Mouse (Mus musculus) heart, embryonic 11.5 days (tissue): ENCODE data around the gene Zc3h4. TPM values are rescaled to one million over a fixed set of nuclear protein-coding genes. Genes with fewer than 3 reads are reported as not detected.

Source experiments
- ATAC-seq: fragments of 200-750 bp; cut with Nextera tagmentation; replicated peaks from 2 replicates; pipeline ENCODE4 v1.8.0; 2017; ENCODE audit warnings: moderate library complexity; ENCODE audit not compliant: insufficient number of reproducible peaks, low FRiP score, low TSS enrichment
- H3K27ac ChIP-seq: fragments of 300-500 bp; sonication (generic); 2 replicates; pipeline ENCODE4 v1.5.1; 2014; ENCODE audit warnings: mild to moderate bottlenecking, low read depth, low read length
- H3K27me3 ChIP-seq: fragments of 300-500 bp; sonication (generic); 2 replicates; pipeline ENCODE4 v1.6.1; 2014; ENCODE audit warnings: mild to moderate bottlenecking, low read length, mixed read lengths; ENCODE audit not compliant: control insufficient read depth, insufficient read depth
- H3K36me3 ChIP-seq: fragments of 300-500 bp; sonication (generic); 2 replicates; pipeline ENCODE4 v1.6.1; 2014; ENCODE audit warnings: mild to moderate bottlenecking, low read length, moderate library complexity, mixed read lengths; ENCODE audit not compliant: control insufficient read depth, insufficient read depth
- H3K4me1 ChIP-seq: fragments of 300-500 bp; sonication (generic); 2 replicates; pipeline ENCODE4 v1.6.1; 2014; ENCODE audit warnings: low read length; ENCODE audit not compliant: control insufficient read depth, insufficient read depth
- H3K4me2 ChIP-seq: fragments of 300-500 bp; sonication (generic); 2 replicates; pipeline ENCODE4 v1.6.1; 2014; ENCODE audit warnings: mild to moderate bottlenecking, moderate library complexity
- H3K4me3 ChIP-seq: fragments of 300-500 bp; sonication (generic); 2 replicates; pipeline ENCODE4 v1.5.1; 2014; ENCODE audit warnings: low read depth, low read length
- H3K9ac ChIP-seq: fragments of 300-500 bp; sonication (generic); 2 replicates; pipeline ENCODE4 v1.6.1; 2014; ENCODE audit warnings: mild to moderate bottlenecking, low read depth, low read length, moderate library complexity
- H3K9me3 ChIP-seq: fragments of 300-500 bp; sonication (generic); replicated peaks from 2 replicates; pipeline ENCODE4 v1.6.1; 2016; ENCODE audit warnings: low read length; ENCODE audit not compliant: control insufficient read depth
- WGBS: fragments of 180-500 bp; shearing (Covaris S2); extraction: QIAGEN DNeasy Blood & Tissue Kit; methylation state at CpG from one replicate; pipeline ENCODE4 v1.1.7; 2014; ENCODE audit not compliant: insufficient replicate concordance; 5-methylcytosine and 5-hydroxymethylcytosine counted together
- polyA plus RNA-seq: library from polyadenylated mRNA; unstranded; fragments of >200 nt; fragmentation: Nextera tagmentation; extraction: Ambion mirVana; gene quantifications from 2 replicates; pipeline ENCODE4 v1.2.1, GENCODE M21; 2014

Zc3h4 gene
- polyA plus RNA-seq, 1 experiment from 2014 or later = 12.8 TPM

GRCm38 (mm10) chr7:16441241-16441640 is 40.5 kb downstream of the Zc3h4 start:
- ATAC-seq = no peak
- Histone ChIP-seq H3K4me1 (no peaks in the 10 kb centered on the region), H3K36me3 (no peaks in the 10 kb centered on the region), H3K4me3 (no peak overlapping the region), H3K9ac (no peak overlapping the region), H3K27me3 (no peaks in the 10 kb centered on the region), H3K4me2 (no peak overlapping the region), H3K9me3 (no peaks in the 10 kb centered on the region), H3K27ac (no peak overlapping the region)

- ATAC-seq = no peak
- peaks cover 3% of the 10 kb centered on the region for H3K4me1 ChIP-seq
- H3K36me3 ChIP-seq = no peaks in the 10 kb centered on the region
- H3K9ac ChIP-seq = no peak overlapping the region
- H3K4me3 ChIP-seq = no peak overlapping the region
- WGBS = 69% methylated on average over 6 of the region's 6 CpGs
- H3K27me3 ChIP-seq = no peaks in the 10 kb centered on the region
- H3K9me3 ChIP-seq = no peaks in the 10 kb centered on the region
- no peak overlapping the region for H3K27ac ChIP-seq
- no peak overlapping the region for H3K4me2 ChIP-seq
These were observed 50.9 kb downstream of the Zc3h4 start for GRCm38 (mm10) chr7:16451656-16452055.

- peak within 1 kb of the TSS; percentile 77 for H3K9ac ChIP-seq
- peak within 1 kb of the TSS; percentile 92 for H3K4me2 ChIP-seq
- no peaks in the 10 kb centered on the region for H3K27me3 ChIP-seq
- no peaks in the 10 kb centered on the region for H3K36me3 ChIP-seq
- H3K4me3 ChIP-seq = peak within 1 kb of the TSS; percentile 78
- peaks cover 3% of the 10 kb centered on the region for H3K4me1 ChIP-seq
- ATAC-seq = peak; percentile 96
- H3K27ac ChIP-seq = peak within 1 kb of the TSS; percentile 52
- WGBS = 1% methylated on average over 30 of the region's 30 CpGs
- no peaks in the 10 kb centered on the region for H3K9me3 ChIP-seq
These were observed 51.9 kb downstream of the Zc3h4 start, which contains the start of gene Tmem160 for GRCm38 (mm10) chr7:16452587-16453073. TSS of gene Tmem160 (plus strand) at chr7:16452779.

- H3K27me3 ChIP-seq = no peaks in the 10 kb centered on the region
- peaks cover 3% of the 10 kb centered on the region for H3K4me1 ChIP-seq
- peak; percentile 33 for ATAC-seq
- under 1% methylated on average over 23 of the region's 23 CpGs for WGBS
- H3K9me3 ChIP-seq = no peaks in the 10 kb centered on the region
- peak overlapping the region; percentile 78 for H3K4me3 ChIP-seq
- H3K27ac ChIP-seq = peak overlapping the region; percentile 52
- peak overlapping the region; percentile 77 for H3K9ac ChIP-seq
- no peaks in the 10 kb centered on the region for H3K36me3 ChIP-seq
- peak overlapping the region; percentile 92 for H3K4me2 ChIP-seq
These were observed 52.5 kb downstream of the Zc3h4 start for GRCm38 (mm10) chr7:16453118-16453711.

GRCm38 (mm10) chr7:16455016-16455415 is 54.3 kb downstream of the Zc3h4 start:
- no peaks in the 10 kb centered on the region for H3K36me3 ChIP-seq
- WGBS = 87% methylated on average over 14 of the region's 14 CpGs
- no peak overlapping the region for H3K4me2 ChIP-seq
- no peak overlapping the region for H3K9ac ChIP-seq
- no peak overlapping the region for H3K27ac ChIP-seq
- ATAC-seq = no peak
- no peak overlapping the region for H3K4me3 ChIP-seq
- no peaks in the 10 kb centered on the region for H3K9me3 ChIP-seq
- H3K27me3 ChIP-seq = no peaks in the 10 kb centered on the region; the same call in 1 of the 2 replicates
- peaks cover 3% of the 10 kb centered on the region for H3K4me1 ChIP-seq

- Histone ChIP-seq H3K27ac (no peak overlapping the region), H3K9me3 (no peaks in the 10 kb centered on the region), H3K36me3 (no peaks in the 10 kb centered on the region), H3K4me2 (no peak overlapping the region), H3K4me3 (no peak overlapping the region), H3K9ac (no peak overlapping the region), H3K4me1 (peaks cover 3% of the 10 kb centered on the region), H3K27me3 (peaks cover 10% of the 10 kb centered on the region; the same call in 1 of the 2 replicates)
- ATAC-seq = no peak
- 74% methylated on average over 5 of the region's 5 CpGs for WGBS
These were observed 55.6 kb downstream of the Zc3h4 start for GRCm38 (mm10) chr7:16456289-16456688.

- H3K9me3 ChIP-seq = no peaks in the 10 kb centered on the region
- 59% methylated on average over 13 of the region's 13 CpGs for WGBS
- no peaks in the 10 kb centered on the region for H3K4me1 ChIP-seq
- no peak overlapping the region for H3K27ac ChIP-seq
- no peaks in the 10 kb centered on the region for H3K36me3 ChIP-seq
- H3K27me3 ChIP-seq = peaks cover 19% of the 10 kb centered on the region
- no peak overlapping the region for H3K4me2 ChIP-seq
- H3K4me3 ChIP-seq = no peak overlapping the region
- no peak for ATAC-seq
- no peak overlapping the region for H3K9ac ChIP-seq
These were observed 59.9 kb downstream of the Zc3h4 start for GRCm38 (mm10) chr7:16460566-16460965.

GRCm38 (mm10) chr7:16461151-16461550 is 60.4 kb downstream of the Zc3h4 start:
- no peaks in the 10 kb centered on the region for H3K36me3 ChIP-seq
- no peak for ATAC-seq
- H3K4me1 ChIP-seq = no peaks in the 10 kb centered on the region
- no peaks in the 10 kb centered on the region for H3K9me3 ChIP-seq
- no peak overlapping the region for H3K4me2 ChIP-seq
- H3K9ac ChIP-seq = no peak overlapping the region
- WGBS = 60% methylated on average over 6 of the region's 6 CpGs
- H3K27me3 ChIP-seq = peaks cover 19% of the 10 kb centered on the region
- H3K27ac ChIP-seq = no peak overlapping the region
- no peak overlapping the region for H3K4me3 ChIP-seq

GRCm38 (mm10) chr7:16461705-16462104 is 61.0 kb downstream of the Zc3h4 start:
- no peak overlapping the region for H3K9ac ChIP-seq
- ATAC-seq = no peak
- 80% methylated on average over 6 of the region's 6 CpGs for WGBS
- no peak overlapping the region for H3K4me2 ChIP-seq
- no peak overlapping the region for H3K4me3 ChIP-seq
- H3K27ac ChIP-seq = no peak overlapping the region
- H3K4me1 ChIP-seq = no peaks in the 10 kb centered on the region
- H3K9me3 ChIP-seq = no peaks in the 10 kb centered on the region
- H3K36me3 ChIP-seq = no peaks in the 10 kb centered on the region
- peaks cover 19% of the 10 kb centered on the region for H3K27me3 ChIP-seq
